Mouse (Mus musculus) liver, embryonic 14.5 days (tissue): ENCODE measurements around the gene Cog6.

Experiments
- CTCF ChIP-seq: IDR thresholded peaks from 2 replicates; pipeline ENCODE4 v1.5.1; 2016; ENCODE audit warnings: antibody characterized with exemption, low read depth, control low read depth
- EP300 ChIP-seq: IDR thresholded peaks from 2 replicates; pipeline ENCODE4 v1.6.1; 2016; ENCODE audit warnings: antibody characterized with exemption, low read depth

DNA sequence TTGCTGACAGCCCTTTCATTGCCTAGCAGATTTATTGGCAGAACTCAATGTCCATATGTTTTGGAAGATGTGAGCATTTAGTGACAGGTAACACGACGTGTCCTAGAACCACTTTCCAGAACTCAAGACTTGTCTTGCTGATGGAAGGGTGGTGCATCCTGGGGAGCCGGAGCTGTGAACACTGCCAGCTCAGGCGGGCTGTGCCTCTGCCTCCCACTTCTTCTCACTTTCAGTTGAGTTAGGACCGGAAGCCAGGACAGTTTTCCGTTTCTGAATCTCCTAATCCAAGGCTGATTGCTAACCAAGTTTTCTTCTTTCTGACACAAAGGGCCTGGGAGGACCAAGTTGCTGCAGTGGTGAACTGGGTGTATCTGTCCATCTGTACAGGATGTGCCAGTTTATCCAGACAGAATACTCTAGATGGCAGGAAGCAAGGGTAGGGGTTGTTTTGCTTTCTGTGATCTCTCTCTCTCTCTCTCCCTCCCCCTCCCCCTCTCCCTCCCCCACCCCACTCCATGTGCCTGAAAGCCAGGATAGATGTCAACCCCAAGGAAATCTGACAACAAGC is 79.2 kb downstream of the Cog6 start:
- no peak for TF ChIP-seq EP300
- no peak for TF ChIP-seq CTCF
